Mouse (Mus musculus): Measurements from ENCODE around the gene Rbbp5.

Rbbp5 gene

GRCm38 (mm10) chr1:132505155-132505554, 28.0 kb downstream of the Rbbp5 start:
- no peak for DNase-seq (ENCODE audit: low spot score)

GRCm38 (mm10) chr1:132506058-132506457, 28.9 kb downstream of the Rbbp5 start, which contains the start of gene Tmem81:
Tmem81 (plus strand) TSS chr1:132506230.
- no peak for DNase-seq (ENCODE audit: low spot score)

GRCm38 (mm10) chr1:132506656-132507055, 29.5 kb downstream of the Rbbp5 start:
- no peak for DNase-seq (ENCODE audit: low spot score)

GRCm38 (mm10) chr1:132509771-132510170, 32.6 kb downstream of the Rbbp5 start:
- no peak for DNase-seq (ENCODE audit: low spot score)

GRCm38 (mm10) chr1:132511521-132511920, 34.4 kb downstream of the Rbbp5 start:
- DNase-seq (ENCODE audit: low spot score): no peak

- DNase-seq (ENCODE audit: low spot score): no peak
Measured at GRCm38 (mm10) chr1:132512106-132512505, 34.9 kb downstream of the Rbbp5 start.

- DNase-seq (ENCODE audit: low spot score): no peak
Measured at GRCm38 (mm10) chr1:132515339-132515738, 38.2 kb downstream of the Rbbp5 start.

- DNase-seq (ENCODE audit: low spot score): no peak
Measured at GRCm38 (mm10) chr1:132516776-132517175, 39.6 kb downstream of the Rbbp5 start.

GRCm38 (mm10) chr1:132518621-132519020, 41.5 kb downstream of the Rbbp5 start:
- DNase-seq (ENCODE audit: low spot score): no peak

GRCm38 (mm10) chr1:132519734-132520133, 42.6 kb downstream of the Rbbp5 start:
- no peak for DNase-seq (ENCODE audit: low spot score)

- DNase-seq (ENCODE audit: low spot score): peak; percentile 28
Measured at GRCm38 (mm10) chr1:132520764-132521163, 43.6 kb downstream of the Rbbp5 start.

- no peak for DNase-seq (ENCODE audit: low spot score)
Measured at GRCm38 (mm10) chr1:132523048-132523447, 45.9 kb downstream of the Rbbp5 start.

- DNase-seq (ENCODE audit: low spot score): peak; percentile 43
Measured at GRCm38 (mm10) chr1:132523920-132524319, 46.8 kb downstream of the Rbbp5 start.

- peak; percentile 45 for DNase-seq (ENCODE audit: low spot score)
Measured at GRCm38 (mm10) chr1:132525832-132526231, 48.7 kb downstream of the Rbbp5 start.

- no peak for DNase-seq (ENCODE audit: low spot score)
Measured at GRCm38 (mm10) chr1:132528071-132528470, 50.9 kb downstream of the Rbbp5 start.

GRCm38 (mm10) chr1:132528647-132529334, 51.6 kb downstream of the Rbbp5 start:
- DNase-seq (ENCODE audit: low spot score): no peak

GRCm38 (mm10) chr1:132530631-132531191, 53.5 kb downstream of the Rbbp5 start:
- no peak for DNase-seq (ENCODE audit: low spot score)

GRCm38 (mm10) chr1:132532521-132532920, 55.4 kb downstream of the Rbbp5 start:
- no peak for DNase-seq (ENCODE audit: low spot score)

GRCm38 (mm10) chr1:132533840-132534239, 56.7 kb downstream of the Rbbp5 start:
- DNase-seq (ENCODE audit: low spot score): no peak

- no peak for DNase-seq (ENCODE audit: low spot score)
Measured at GRCm38 (mm10) chr1:132535541-132535940, 58.4 kb downstream of the Rbbp5 start.

GRCm38 (mm10) chr1:132536416-132536815, 59.3 kb downstream of the Rbbp5 start:
- no peak for DNase-seq (ENCODE audit: low spot score)

- no peak for DNase-seq (ENCODE audit: low spot score)
Measured at GRCm38 (mm10) chr1:132537736-132538135, 60.6 kb downstream of the Rbbp5 start.

GRCm38 (mm10) chr1:132540701-132541100, 63.5 kb downstream of the Rbbp5 start:
- DNase-seq (ENCODE audit: low spot score): no peak

Measured in c-Kit-positive CD71-positive TER-119-positive erythroid progenitor cells, embryonic 14.5 days (primary cell).